Mouse (Mus musculus) natural killer cell, adult 2 months (primary cell): ENCODE measurements at regions not wholly inside any gene's neighbourhood (a gene's known extent, or its start where the extent isn't known, plus 50 kb on each side); places are given as distances from the start of the nearest gene placed in this dataset.
"Not testable (repeated sequence)": the region's sequence is repeated elsewhere in the genome, so short reads cannot be mapped to it uniquely, and the experiment has no call there.

Experiments used
- DNase-seq, 2 experiments: peaks; one replicate each; pipeline ENCODE4 v3.0.0; 2022; ENCODE audit warnings: low spot score in 2 of 2

GRCm38 (mm10) chr3:9065892-9066291, 544.0 kb downstream of the Zfp704 start:
- DNase-seq = no peak

DNA sequence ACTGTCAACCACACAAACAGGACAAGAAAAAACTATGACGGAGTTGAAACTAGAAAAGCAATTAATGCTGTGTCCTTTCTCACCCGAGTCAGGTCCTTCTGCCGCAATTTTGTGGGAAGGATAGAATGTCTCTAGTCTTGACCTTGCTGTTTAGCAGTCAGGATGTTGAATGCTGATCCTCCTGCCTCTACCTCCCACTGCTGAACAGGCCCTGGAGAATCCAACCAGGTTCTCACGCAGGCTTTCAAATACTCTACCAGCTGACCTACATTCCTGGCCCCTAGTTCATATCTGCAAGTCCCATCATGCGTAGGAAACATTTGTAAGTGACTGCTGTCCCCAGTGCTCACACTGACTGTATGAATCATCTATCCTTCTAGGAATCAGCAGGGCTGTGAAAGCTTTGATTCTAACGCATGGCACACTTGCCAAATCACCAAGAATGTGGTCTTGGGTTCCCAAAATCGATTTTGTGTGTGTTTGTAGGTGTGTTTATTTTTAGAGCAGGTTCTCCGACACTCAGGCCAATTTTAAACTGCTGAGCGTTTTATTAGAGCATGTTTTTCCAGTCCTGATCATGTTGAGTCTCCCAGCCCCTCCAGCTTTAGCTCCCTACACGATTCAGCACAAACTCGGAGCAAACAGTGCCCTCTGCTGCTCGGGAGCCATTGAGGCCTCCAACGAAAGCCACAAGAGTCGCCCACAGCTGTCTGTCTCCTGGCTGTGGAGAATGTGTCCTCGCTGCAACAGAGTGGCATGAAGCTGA, 545.4 kb downstream of the Zfp704 start:
- DNase-seq = peak in 1 of 2 experiments; percentile 8

DNA sequence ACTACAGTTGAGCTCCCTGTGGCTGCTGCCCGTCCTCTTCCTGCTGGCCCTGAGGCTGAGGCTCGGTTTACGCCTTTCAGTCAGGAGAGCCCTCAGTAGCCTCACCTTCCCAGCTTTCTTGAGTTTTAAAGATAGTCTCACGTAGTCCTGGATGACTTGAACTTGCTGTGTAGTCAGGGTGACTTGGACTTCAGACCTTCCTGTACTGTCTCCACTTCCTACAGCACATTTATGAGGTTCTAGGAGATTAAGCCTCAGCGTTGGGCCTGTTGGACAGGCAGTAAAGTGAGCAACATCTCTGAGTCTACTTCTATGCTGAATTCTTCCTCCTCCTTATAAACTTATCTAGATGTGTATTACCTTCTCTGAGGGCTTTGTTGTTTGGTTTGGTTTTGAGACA, 546.2 kb downstream of the Zfp704 start:
- DNase-seq = no peak

DNA sequence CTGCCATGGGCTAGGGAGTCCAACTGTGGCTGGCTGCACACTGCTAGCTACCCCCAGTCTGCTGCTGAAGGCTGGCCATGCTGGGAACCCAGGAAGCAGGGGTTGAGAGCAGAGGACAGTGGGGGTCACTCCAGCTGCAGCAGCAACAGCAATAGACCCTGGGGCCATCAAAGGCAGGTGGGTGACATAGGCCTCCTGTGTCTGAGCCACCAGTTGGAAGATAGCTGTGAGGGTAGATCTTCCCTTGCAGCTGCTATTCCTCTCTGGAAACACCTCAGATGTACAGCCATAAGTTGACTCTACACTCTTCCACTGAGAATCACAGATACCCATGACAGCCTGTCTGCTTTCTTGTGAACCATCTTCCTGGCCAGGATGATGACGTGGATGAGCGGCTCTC, 548.5 kb downstream of the Zfp704 start:
- no peak for DNase-seq

DNA sequence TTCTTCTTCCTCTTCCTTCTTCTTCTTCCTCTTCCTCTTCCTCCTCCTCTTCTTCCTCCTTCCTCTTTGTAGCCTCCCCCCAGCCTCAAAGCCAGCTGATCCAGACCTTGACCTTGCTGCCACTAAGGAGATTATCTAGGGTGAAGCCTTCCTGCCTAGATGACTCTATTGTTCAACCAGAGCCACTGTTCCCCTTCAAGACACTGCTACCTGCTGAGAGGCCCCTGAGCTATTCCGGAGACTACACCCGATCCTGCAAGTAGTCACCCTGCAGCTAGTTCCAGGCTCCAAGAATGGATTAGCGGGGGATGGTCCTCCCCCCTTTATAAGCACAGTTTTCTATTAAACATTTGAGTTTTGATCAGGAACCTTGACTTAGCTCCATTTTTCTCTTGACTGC, 552.2 kb downstream of the Zfp704 start:
- DNase-seq = not testable (repeated sequence)

GRCm38 (mm10) chr3:9056846-9057245, 553.0 kb downstream of the Zfp704 start:
- no peak for DNase-seq

- DNase-seq = no peak
Measured at GRCm38 (mm10) chr3:9055780-9056179, 554.1 kb downstream of the Zfp704 start.
